In genomic region chr10:119368566-119368965, GRCm38 (mm10) we compare ENCODE assay signal across 21 mouse cellular contexts.
DNase-seq lines count a peak whose midpoint lies in the region; ATAC-seq and TF ChIP-seq lines count a peak whose summit lies in the region.
"Had no signal": no experiment of that assay in that cellular context is flagged by ENCODE, and none has a peak within 500 bp of the region (broad histone marks: within the 10 kb centered on the region; RNA-seq: fewer than 3 reads in every experiment).

No protein-coding gene starts in this region.

- H3K4me2 ChIP-seq in hindbrain, postnatal 0 days (ENCODE audit: low read depth, low read length) = no peak overlapping the region
- no peak overlapping the region for H3K4me2 ChIP-seq in hindbrain, embryonic 11.5 days (replicated peaks; ENCODE audit: low read depth, low read length)
- no peak overlapping the region for H3K4me2 ChIP-seq in CH12.LX (ENCODE audit: insufficient read depth, low read depth, poor library complexity, severe bottlenecking)
- H3K4me2 ChIP-seq: embryonic facial prominence, embryonic 15.5 days; forebrain, embryonic 15.5 days; heart, embryonic 11.5 days; heart, embryonic 15.5 days; hindbrain, embryonic 14.5 days had no signal

- no peak overlapping the region for H3K9ac ChIP-seq in hindbrain, postnatal 0 days (replicated peaks; ENCODE audit: low read length)
- no peak overlapping the region for H3K9ac ChIP-seq in hindbrain, embryonic 11.5 days (ENCODE audit: low read depth, low read length)
- no peak overlapping the region for H3K9ac ChIP-seq in CH12.LX (ENCODE audit: insufficient read depth, low read depth)
- H3K9ac ChIP-seq: embryonic facial prominence, embryonic 15.5 days; forebrain, embryonic 15.5 days; heart, embryonic 15.5 days; hindbrain, embryonic 14.5 days had no signal

- no peak for ATAC-seq in hindbrain, postnatal 0 days
- no peak for ATAC-seq in hindbrain, embryonic 11.5 days (ENCODE audit: low FRiP score)
- ATAC-seq: forebrain, embryonic 15.5 days had no signal

- in situ Hi-C loops in CH12.LX (cut with MboI; ENCODE audit: low pct_ligation_motif_present, low pct_unique_long_range_greater_than_20kb, low sequenced_read_pairs) = no loop called here

- no peaks in the 10 kb centered on the region for H3K79me2 ChIP-seq in CH12.LX (replicated peaks; ENCODE audit: control insufficient read depth, extremely low read depth, insufficient read depth, poor library complexity, severe bottlenecking)

- H3K4me1 ChIP-seq in hindbrain, postnatal 0 days (ENCODE audit: insufficient read depth, low read length) = no peaks in the 10 kb centered on the region
- no peaks in the 10 kb centered on the region for H3K4me1 ChIP-seq in hindbrain, embryonic 11.5 days (replicated peaks; ENCODE audit: control insufficient read depth, insufficient read depth, low read length)
- peaks cover 0 to 4% of the 10 kb centered on the region in 2 experiments; a peak in 2 of 4 replicates for H3K4me1 ChIP-seq in CH12.LX (ENCODE audit: control insufficient read depth in 1 of 2, insufficient read depth in 2 of 2)
- H3K4me1 ChIP-seq: embryonic facial prominence, embryonic 15.5 days; forebrain, embryonic 10.5 days; forebrain, embryonic 15.5 days; heart, embryonic 15.5 days had no signal

- H3K9me3 ChIP-seq in hindbrain, postnatal 0 days (ENCODE audit: low read length) = no peaks in the 10 kb centered on the region
- H3K9me3 ChIP-seq in hindbrain, embryonic 11.5 days (ENCODE audit: control insufficient read depth, low read length) = no peaks in the 10 kb centered on the region
- no peaks in the 10 kb centered on the region for H3K9me3 ChIP-seq in CH12.LX (replicated peaks; ENCODE audit: low read length)
- H3K9me3 ChIP-seq: embryonic facial prominence, embryonic 15.5 days; forebrain, embryonic 10.5 days; forebrain, embryonic 15.5 days; heart, embryonic 15.5 days had no signal

- 54% methylated on average over 5 of the region's 5 CpGs for WGBS in hindbrain, postnatal 0 days
- WGBS in hindbrain, embryonic 11.5 days = 74% methylated on average over 5 of the region's 5 CpGs

- no peak overlapping the region for H3K4me3 ChIP-seq in hindbrain, postnatal 0 days (ENCODE audit: low read length)
- no peak overlapping the region for H3K4me3 ChIP-seq in hindbrain, embryonic 11.5 days (ENCODE audit: low read depth, low read length)
- H3K4me3 ChIP-seq in CH12.LX (replicated peaks in 1 of 3; ENCODE audit: low read depth in 2 of 3, low read length in 2 of 3, poor library complexity in 1 of 3) = no peak overlapping the region
- H3K4me3 ChIP-seq: embryonic facial prominence, embryonic 15.5 days; erythroblast, embryonic 14.5 days; forebrain, embryonic 10.5 days; forebrain, embryonic 15.5 days; heart, adult 2 months; heart, embryonic 15.5 days had no signal

- peak; percentile 42 for DNase-seq in hindbrain, postnatal 0 days (ENCODE audit: low spot score)
- DNase-seq in hindbrain, embryonic 11.5 days (ENCODE audit: low spot score) = no peak
- peak; percentile 3 to 14 for DNase-seq in kidney, postnatal 36 days
- DNase-seq in kidney, adult 18-20 months = no peak
- peak; percentile 37 for DNase-seq in CH12.LX (ENCODE audit: extremely low read depth)
- DNase-seq in Muller cell, postnatal 12 days (ENCODE audit: inconsistent ontology term) = peak; percentile 12
- DNase-seq: adrenal gland, postnatal 10 days; cerebellum, adult 11 months; cerebellum, adult 9-10 months; embryo, embryonic 11 days; gastrocnemius, postnatal 36 days; heart, adult 2 months; heart, postnatal 14 days had no signal

- H3K27me3 ChIP-seq in hindbrain, postnatal 0 days (ENCODE audit: insufficient read depth, low read length) = no peaks in the 10 kb centered on the region
- no peaks in the 10 kb centered on the region for H3K27me3 ChIP-seq in hindbrain, embryonic 11.5 days (ENCODE audit: control insufficient read depth, insufficient read depth, low read length)
- H3K27me3 ChIP-seq in CH12.LX (replicated peaks) = no peaks in the 10 kb centered on the region
- H3K27me3 ChIP-seq: embryonic facial prominence, embryonic 15.5 days; forebrain, embryonic 15.5 days; heart, embryonic 15.5 days had no signal

- dilution Hi-C loops in CH12.LX (cut with MboI; ENCODE audit: extremely low pct_ligation_motif_present, extremely low pct_unique_long_range_greater_than_20kb, low sequenced_read_pairs) = no loop called here

- TF ChIP-seq CTCF in hindbrain, postnatal 0 days (IDR thresholded peaks at IDR 0.05; ENCODE audit: low read depth) = no peak
- no peak for TF ChIP-seq CTCF in CH12.LX (conservative IDR thresholded peaks at IDR 0.05 in 1 of 2, IDR thresholded peaks at IDR 0.05 in 1 of 2; ENCODE audit: low read depth in 2 of 2, low read length in 2 of 2)

- no peak for TF ChIP-seq RAD21 in CH12.LX (IDR thresholded peaks at IDR 0.05; ENCODE audit: low read depth, low read length)

- no peak for TF ChIP-seq POLR2A in CH12.LX (IDR thresholded peaks at IDR 0.05; ENCODE audit: low read depth, low read length)

- 0 out of 2 replicates have a peak, but pooled peaks have one; percentile 29 for TF ChIP-seq EP300 in CH12.LX (IDR thresholded peaks at IDR 0.05; ENCODE audit: low read length)

- no peaks in the 10 kb centered on the region for H3K36me3 ChIP-seq in hindbrain, postnatal 0 days (ENCODE audit: insufficient read depth, low read length)
- H3K36me3 ChIP-seq in hindbrain, embryonic 11.5 days (ENCODE audit: control insufficient read depth, insufficient read depth, low read length) = no peaks in the 10 kb centered on the region
- no peaks in the 10 kb centered on the region for H3K36me3 ChIP-seq in CH12.LX (replicated peaks in 1 of 2; ENCODE audit: control insufficient read depth in 1 of 2, insufficient read depth in 1 of 2, low read length in 1 of 2)
- H3K36me3 ChIP-seq: embryonic facial prominence, embryonic 15.5 days; forebrain, embryonic 10.5 days; forebrain, embryonic 15.5 days; G1E; heart, embryonic 15.5 days had no signal

- no peak overlapping the region for H3K27ac ChIP-seq in hindbrain, postnatal 0 days
- no peak overlapping the region for H3K27ac ChIP-seq in hindbrain, embryonic 11.5 days (ENCODE audit: low read depth, low read length)
- H3K27ac ChIP-seq in CH12.LX (ENCODE audit: insufficient read depth, low read depth) = no peak overlapping the region
- H3K27ac ChIP-seq: embryonic facial prominence, embryonic 15.5 days; forebrain, embryonic 10.5 days; forebrain, embryonic 15.5 days; heart, adult 2 months; heart, embryonic 15.5 days; hindbrain, embryonic 14.5 days had no signal

TF ChIP-seq in CH12.LX, 34 proteins besides CTCF, POLR2A, EP300 and RAD21:
- TF ChIP-seq MYC (IDR thresholded peaks at IDR 0.05; ENCODE audit: low read depth, low read length) = no peak
- no peak for TF ChIP-seq SIN3A (IDR thresholded peaks at IDR 0.05; ENCODE audit: low read length)
- 0 out of 2 replicates have a peak, but pooled peaks have one; percentile 32 for TF ChIP-seq ETS1 (conservative IDR thresholded peaks at IDR 0.05; ENCODE audit: low read depth, low read length)
- peak; percentile 36; the same call in 1 of the 2 replicates for TF ChIP-seq IRF4 (IDR thresholded peaks at IDR 0.05; ENCODE audit: low read depth, low read length)
- TF ChIP-seq RCOR1 (conservative IDR thresholded peaks at IDR 0.05; ENCODE audit: low read depth, low read length) = no peak
- no peak for TF ChIP-seq ZMIZ1 (IDR thresholded peaks at IDR 0.05; ENCODE audit: low read depth, low read length)
- no peak for TF ChIP-seq NRF1 (IDR thresholded peaks at IDR 0.05; ENCODE audit: low read depth, low read length)
- no peak for TF ChIP-seq MAZ (IDR thresholded peaks at IDR 0.05; ENCODE audit: low read depth, low read length)
- TF ChIP-seq UBTF (IDR thresholded peaks at IDR 0.05; ENCODE audit: low read depth, low read length) = no peak
- TF ChIP-seq SMC3 (IDR thresholded peaks at IDR 0.05; ENCODE audit: low read depth, low read length) = no peak
- TF ChIP-seq E2F4 (IDR thresholded peaks at IDR 0.05; ENCODE audit: insufficient replicate concordance, low read depth, low read length) = no peak
- no peak for TF ChIP-seq PAX5 (IDR thresholded peaks at IDR 0.05; ENCODE audit: low read length)
- no peak for TF ChIP-seq CHD1 (IDR thresholded peaks at IDR 0.05; ENCODE audit: low read depth, low read length)
- TF ChIP-seq USF1 (IDR thresholded peaks at IDR 0.05; ENCODE audit: low read depth, low read length) = no peak
- TF ChIP-seq JUND (conservative IDR thresholded peaks at IDR 0.05; ENCODE audit: low read depth, low read length) = peak; percentile 51
- TF ChIP-seq USF2 (conservative IDR thresholded peaks at IDR 0.05; ENCODE audit: low read depth, low read length) = no peak
- no peak for TF ChIP-seq POLR2AphosphoS2 (IDR thresholded peaks at IDR 0.05; ENCODE audit: low read depth, low read length)
- TF ChIP-seq KAT2A (IDR thresholded peaks at IDR 0.05; ENCODE audit: insufficient replicate concordance, low read length) = no peak
- no peak for TF ChIP-seq CHD2 (IDR thresholded peaks at IDR 0.05; ENCODE audit: low read length)
- TF ChIP-seq MEF2A (IDR thresholded peaks at IDR 0.05; ENCODE audit: borderline replicate concordance, low read depth, low read length) = no peak
- TF ChIP-seq ZNF384 (IDR thresholded peaks at IDR 0.05; ENCODE audit: low read depth, low read length) = peak; percentile 25; the same call in 1 of the 2 replicates
- no peak for TF ChIP-seq MAFK (IDR thresholded peaks at IDR 0.05; ENCODE audit: insufficient replicate concordance, low read length)
- TF ChIP-seq ELF1 (IDR thresholded peaks at IDR 0.05; ENCODE audit: low read depth, low read length) = no peak
- TF ChIP-seq JUN (IDR thresholded peaks at IDR 0.05; ENCODE audit: insufficient read depth, low read depth, low read length) = 0 out of 2 replicates have a peak, but pooled peaks have one; percentile 28

Comparison
In these comparisons a context has a peak if more than half of its experiments do, and no peak if none do; other contexts are left out.
1. DNase-seq: peak in hindbrain, postnatal 0 days (single experiment), kidney, postnatal 36 days (2 of 2), CH12.LX (single experiment) and Muller cell, postnatal 12 days (single experiment); none in hindbrain, embryonic 11.5 days (single experiment) and kidney, adult 18-20 months (single experiment).